In the genomic region with DNA sequence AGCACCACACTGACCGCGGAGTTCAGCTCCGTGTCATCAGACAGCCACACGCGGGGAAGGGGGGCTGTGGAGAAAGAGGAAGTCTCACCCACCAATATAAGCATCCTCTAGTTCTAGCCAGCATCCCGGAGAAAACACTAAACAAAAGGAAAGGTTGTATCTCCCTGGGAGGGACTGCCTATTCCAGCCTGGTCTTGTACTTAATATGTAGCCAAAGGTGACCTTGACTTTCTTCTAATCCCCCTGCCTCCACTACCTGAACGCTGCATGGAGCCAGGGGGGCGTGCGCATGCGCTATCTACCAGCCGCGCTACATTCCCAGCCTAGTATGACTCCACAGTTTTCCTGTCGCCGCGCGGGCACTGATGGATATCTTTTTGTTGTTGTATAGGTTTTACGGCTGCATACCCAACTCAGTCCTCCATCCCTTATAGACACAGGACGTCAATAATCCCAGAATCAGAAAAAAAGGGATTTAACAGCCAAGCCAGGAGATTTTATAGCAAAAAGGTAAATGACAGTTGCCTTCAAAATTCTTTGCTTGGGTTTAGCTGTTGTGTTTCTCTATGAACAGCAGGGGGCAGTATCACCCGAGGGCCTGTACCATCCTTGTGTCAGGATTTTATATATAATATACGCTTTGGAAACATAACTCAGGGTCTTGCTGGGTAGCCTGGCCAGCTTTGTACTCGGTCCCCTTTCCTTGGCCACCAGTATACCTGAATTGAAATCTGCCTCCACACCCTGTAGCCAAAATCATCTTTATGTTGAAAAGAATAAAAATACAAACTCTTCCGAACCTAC, we compare ENCODE assay signal across 8 mouse cellular contexts. TPM values are rescaled to one million over a fixed set of nuclear protein-coding genes. Genes with fewer than 3 reads are reported as not detected.
DNase-seq lines count a peak whose midpoint lies in the region; ATAC-seq and TF ChIP-seq lines count a peak whose summit lies in the region.

No protein-coding gene starts in this region.

- peak overlapping the region; percentile 48 for H3K9ac ChIP-seq in MEL (ENCODE audit: control insufficient read depth, low read depth, low read length, poor library complexity, severe bottlenecking)
- peak overlapping the region; percentile 40 for H3K9ac ChIP-seq in embryonic facial prominence, embryonic 14.5 days (ENCODE audit: low read depth, low read length)

- peak overlapping the region; percentile 58 to 80 for H3K4me3 ChIP-seq in MEL (ENCODE audit: control insufficient read depth in 1 of 2, insufficient read depth in 1 of 2, low read depth in 2 of 2, low read length in 2 of 2)
- peak overlapping the region; percentile 20 for H3K4me3 ChIP-seq in embryonic facial prominence, embryonic 14.5 days (ENCODE audit: low read depth, low read length)
- no peak overlapping the region for H3K4me3 ChIP-seq in small intestine, adult 2 months (ENCODE audit: low read depth, low read length)

- TF ChIP-seq CTCF in MEL (IDR thresholded peaks at IDR 0.05 in 2 of 3, conservative IDR thresholded peaks at IDR 0.05 in 1 of 3; ENCODE audit: control insufficient read depth in 1 of 3, insufficient read depth in 1 of 3, low read depth in 2 of 3, low read length in 3 of 3, poor library complexity in 1 of 3, severe bottlenecking in 1 of 3) = peak; percentile 68 to 90 (median 77)
- TF ChIP-seq CTCF in small intestine, adult 2 months (IDR thresholded peaks at IDR 0.05; ENCODE audit: extremely low read depth, insufficient read length, insufficient replicate concordance, low read depth, low read length) = peak; percentile 51; the same call in 1 of the 2 replicates

- H3K27me3 ChIP-seq in MEL (ENCODE audit: control insufficient read depth in 1 of 2, insufficient read depth in 2 of 2, low read length in 2 of 2) = no peaks in the 10 kb centered on the region
- no peaks in the 10 kb centered on the region for H3K27me3 ChIP-seq in embryonic facial prominence, embryonic 14.5 days (replicated peaks; ENCODE audit: control insufficient read depth, insufficient read depth, low read length)
- no peaks in the 10 kb centered on the region for H3K27me3 ChIP-seq in small intestine, adult 2 months (ENCODE audit: control insufficient read depth, insufficient read depth, low read length)

- no peak; a peak in 1 of 4 replicates for TF ChIP-seq EP300 in MEL (IDR thresholded peaks at IDR 0.05; ENCODE audit: low read depth in 1 of 2, low read length in 2 of 2)

- peak; percentile 46 for TF ChIP-seq RAD21 in MEL (IDR thresholded peaks at IDR 0.05; ENCODE audit: low read depth, low read length)

- peaks cover 0 to 2% of the 10 kb centered on the region in 2 experiments; a peak in 1 of 4 replicates for H3K36me3 ChIP-seq in MEL (ENCODE audit: control insufficient read depth in 1 of 2, insufficient read depth in 2 of 2, low read length in 2 of 2)
- no peaks in the 10 kb centered on the region for H3K36me3 ChIP-seq in embryonic facial prominence, embryonic 14.5 days (ENCODE audit: control insufficient read depth, insufficient read depth, low read length)
- no peaks in the 10 kb centered on the region for H3K36me3 ChIP-seq in small intestine, adult 2 months (ENCODE audit: control insufficient read depth, insufficient read depth, low read length)

- peak overlapping the region; percentile 50 for H3K4me2 ChIP-seq in embryonic facial prominence, embryonic 14.5 days (ENCODE audit: low read depth, low read length)

- H3K4me1 ChIP-seq in MEL (ENCODE audit: control insufficient read depth in 1 of 2, insufficient read depth in 2 of 2, low read length in 2 of 2) = peaks cover 0 to 5% of the 10 kb centered on the region in 2 experiments; a peak in 1 of 4 replicates
- H3K4me1 ChIP-seq in embryonic facial prominence, embryonic 14.5 days (ENCODE audit: control insufficient read depth, insufficient read depth, low read length) = peaks cover 2% of the 10 kb centered on the region; the same call in 1 of the 2 replicates
- 0 out of 2 replicates have a peak, but pooled peaks cover 2% of the 10 kb centered on the region for H3K4me1 ChIP-seq in small intestine, adult 2 months (ENCODE audit: control insufficient read depth, insufficient read depth, insufficient read length, low read length)

- ATAC-seq in embryonic facial prominence, embryonic 14.5 days (ENCODE audit: low read depth) = 0 out of 2 replicates have a peak, but pooled peaks have one; percentile 26
- ATAC-seq in hematopoietic stem cell, adult 5-6 weeks (replicated peaks in 1 of 2; ENCODE audit: insufficient read depth in 1 of 2, low FRiP score in 2 of 2, low TSS enrichment in 1 of 2, low read depth in 1 of 2, poor library complexity in 2 of 2, severe bottlenecking in 2 of 2) = peak; percentile 67 to 70
- peak; percentile 51 for ATAC-seq in megakaryocyte, adult 5-6 weeks (ENCODE audit: poor library complexity, severe bottlenecking)

- no peaks in the 10 kb centered on the region for H3K79me2 ChIP-seq in MEL (ENCODE audit: control insufficient read depth, insufficient read depth, low read length, poor library complexity)

- WGBS in embryonic facial prominence, embryonic 14.5 days = 12% methylated on average over 22 of the region's 22 CpGs
- WGBS in small intestine, adult 2 months = 12% methylated on average over 22 of the region's 22 CpGs

- H3K27ac ChIP-seq in MEL (ENCODE audit: control insufficient read depth, low read depth, low read length) = peak overlapping the region; percentile 11; the same call in 1 of the 2 replicates
- H3K27ac ChIP-seq in embryonic facial prominence, embryonic 14.5 days (replicated peaks; ENCODE audit: low read depth, low read length) = no peak overlapping the region
- H3K27ac ChIP-seq in small intestine, adult 2 months (ENCODE audit: insufficient read depth, low read depth, low read length) = no peak overlapping the region

- H3K9me3 ChIP-seq in MEL (replicated peaks; ENCODE audit: insufficient read depth, low read length) = no peaks in the 10 kb centered on the region
- H3K9me3 ChIP-seq in embryonic facial prominence, embryonic 14.5 days (ENCODE audit: control insufficient read depth, low read length) = no peaks in the 10 kb centered on the region

- peak in 1 of 2 experiments; percentile 55; a peak in 1 of 4 replicates for TF ChIP-seq POLR2A in MEL (IDR thresholded peaks at IDR 0.05; ENCODE audit: control insufficient read depth in 1 of 2, insufficient read depth in 1 of 2, low read depth in 1 of 2, low read length in 2 of 2, poor library complexity in 1 of 2)
- TF ChIP-seq POLR2A in small intestine, adult 2 months (IDR thresholded peaks at IDR 0.05; ENCODE audit: low read depth, low read length) = no peak

- peak; percentile 66 for DNase-seq in 3T3-L1 (ENCODE audit: low read depth, low spot score)
- peak; percentile 89 for DNase-seq in MEL (ENCODE audit: low read depth, low spot score)
- DNase-seq in embryonic facial prominence, embryonic 14.5 days (ENCODE audit: low spot score) = peak; percentile 32
- DNase-seq in left cerebral cortex, adult 9 months (ENCODE audit: low spot score in 2 of 2) = peak; percentile 25 to 76
- no peak for DNase-seq in urinary bladder, adult 18-20 months (ENCODE audit: low spot score in 2 of 2)

TF ChIP-seq in MEL, 35 proteins besides CTCF, POLR2A, EP300 and RAD21 (continues in another document):
- TF ChIP-seq ZKSCAN1 (IDR thresholded peaks at IDR 0.05; ENCODE audit: low read depth, low read length) (no peak), GATA1 (IDR thresholded peaks at IDR 0.05; ENCODE audit: low read depth, low read length) (0 out of 2 replicates have a peak, but pooled peaks have one; percentile 10), POLR2AphosphoS2 (IDR thresholded peaks at IDR 0.05; ENCODE audit: low read length) (no peak), USF1 (IDR thresholded peaks at IDR 0.05; ENCODE audit: low read depth, low read length) (no peak), MAZ (IDR thresholded peaks at IDR 0.05; ENCODE audit: low read depth, low read length) (peak; percentile 56; the same call in 1 of the 2 replicates), MEF2A (IDR thresholded peaks at IDR 0.05; ENCODE audit: extremely low read depth, insufficient replicate concordance, low read depth, low read length, poor library complexity, severe bottlenecking) (no peak), MYC (IDR thresholded peaks at IDR 0.05; ENCODE audit: low read depth, low read length) (peak; percentile 34; the same call in 1 of the 2 replicates), KAT2A (conservative IDR thresholded peaks at IDR 0.05; ENCODE audit: low read depth, low read length) (no peak), ZNF384 (IDR thresholded peaks at IDR 0.05; ENCODE audit: low read depth, low read length) (no peak), E2F4 (IDR thresholded peaks at IDR 0.05; ENCODE audit: borderline replicate concordance, low read depth, low read length) (peak; percentile 65; the same call in 1 of the 2 replicates), ZMIZ1 (IDR thresholded peaks at IDR 0.05; ENCODE audit: low read depth, low read length) (no peak), CHD2 (IDR thresholded peaks at IDR 0.05; ENCODE audit: low read length) (no peak), POLR2AphosphoS5 (IDR thresholded peaks at IDR 0.05; ENCODE audit: borderline replicate concordance, low read depth, low read length) (no peak), TCF12 (IDR thresholded peaks at IDR 0.05; ENCODE audit: low read depth, low read length) (no peak), CHD1 (IDR thresholded peaks at IDR 0.05; ENCODE audit: low read depth, low read length) (no peak), MAFK (IDR thresholded peaks at IDR 0.05; ENCODE audit: borderline replicate concordance, low read depth, low read length) (no peak)

RNA-seq across cellular contexts. Expression of a gene that starts 12.9 kb away (rescaled TPM):
- total RNA-seq in MEL (2012; rRNA removed) = 3.5 TPM in 2 replicates
- polyA plus RNA-seq in MEL (2012; ENCODE audit: insufficient read depth in 1 of 2, insufficient read length in 2 of 2, low read depth in 1 of 2, low replicate concordance in 2 of 2, missing spikeins in 1 of 2) = 10 to 100 TPM in 1 of 2 experiments, not detected in 1; 10.4 TPM
- polyA plus RNA-seq in embryonic facial prominence, embryonic 14.5 days (2014; fragmentation: Nextera tagmentation; extraction: Ambion mirVana) = 2.9 and 3.0 TPM in 2 replicates
- 20.1 and 37.6 TPM in 2 replicates for total RNA-seq in hematopoietic stem cell, adult 5-6 weeks (2017)
- total RNA-seq in megakaryocyte, adult 5-6 weeks (2015) = 7.1 and 7.7 TPM in 2 replicates
- 31.8 and 36.0 TPM in 2 replicates for total RNA-seq in megakaryocyte, adult 5-6 weeks (2017)
- 16.4 and 32.7 TPM in 2 replicates for polyA plus RNA-seq in small intestine, adult 2 months (2012; rRNA removed)

RNA-seq across cellular contexts. Expression of a gene that starts 13.2 kb away (rescaled TPM):
- total RNA-seq in MEL (2012; rRNA removed) = not detected in 2 replicates
- polyA plus RNA-seq in MEL (2012; ENCODE audit: insufficient read depth in 1 of 2, insufficient read length in 2 of 2, low read depth in 1 of 2, low replicate concordance in 2 of 2, missing spikeins in 1 of 2) = under 1 TPM in 1 of 2 experiments, not detected in 1; 0.21 TPM
- 0.65 TPM in 1 of 2 replicates, not detected in the other for polyA plus RNA-seq in embryonic facial prominence, embryonic 14.5 days (2014; fragmentation: Nextera tagmentation; extraction: Ambion mirVana)
- total RNA-seq in hematopoietic stem cell, adult 5-6 weeks (2017) = 0.50 TPM in 1 of 2 replicates, not detected in the other
- total RNA-seq in megakaryocyte, adult 5-6 weeks (2015) = not detected in 2 replicates
- 0.18 TPM in 1 of 2 replicates, not detected in the other for total RNA-seq in megakaryocyte, adult 5-6 weeks (2017)
- 0.06 and 0.29 TPM in 2 replicates for polyA plus RNA-seq in small intestine, adult 2 months (2012; rRNA removed)

Comparison
In these comparisons a context has a peak if more than half of its experiments do, and no peak if none do; other contexts are left out.
1. DNase-seq: peak in 3T3-L1 (single experiment), MEL (single experiment), embryonic facial prominence, embryonic 14.5 days (single experiment) and left cerebral cortex, adult 9 months (2 of 2); none in urinary bladder, adult 18-20 months (0 of 2).
2. Peak in every context shown above with its lines, with median percentiles within 50 percentile points of each other: ATAC-seq.